Mouse (Mus musculus) neural tube, embryonic 14.5 days (tissue): ENCODE measurements around the gene Arhgap30. TPM values are rescaled to one million over a fixed set of nuclear protein-coding genes. Genes with fewer than 3 reads are reported as not detected.

Experiments used
- ATAC-seq: fragments of 200-750 bp; cut with Nextera tagmentation; 2 replicates; pipeline ENCODE4 v1.8.0; 2017; ENCODE audit warnings: low read depth, mild to moderate bottlenecking, moderate TSS enrichment, moderate library complexity
- H3K27ac ChIP-seq: fragments of 300-500 bp; sonication (generic); 2 replicates; pipeline ENCODE4 v1.5.1; 2014; ENCODE audit warnings: low read depth, mild to moderate bottlenecking, control low read depth, low read length, moderate library complexity, mixed read lengths
- H3K27me3 ChIP-seq: fragments of 300-500 bp; sonication (generic); 2 replicates; pipeline ENCODE4 v1.6.1; 2014; ENCODE audit warnings: low read length; ENCODE audit not compliant: control insufficient read depth, insufficient read depth
- H3K36me3 ChIP-seq: fragments of 300-500 bp; sonication (generic); 2 replicates; pipeline ENCODE4 v1.6.1; 2014; ENCODE audit warnings: low read length, mixed read lengths; ENCODE audit not compliant: control insufficient read depth, insufficient read depth
- H3K4me1 ChIP-seq: fragments of 300-500 bp; sonication (generic); 2 replicates; pipeline ENCODE4 v1.6.1; 2014; ENCODE audit warnings: low read length; ENCODE audit not compliant: control insufficient read depth, insufficient read depth
- H3K4me2 ChIP-seq: fragments of 300-500 bp; sonication (generic); 2 replicates; pipeline ENCODE4 v1.6.1; 2014; ENCODE audit warnings: mild to moderate bottlenecking, low read depth, low read length, control low read depth
- H3K4me3 ChIP-seq: fragments of 300-500 bp; sonication (generic); 2 replicates; pipeline ENCODE4 v1.5.1; 2014; ENCODE audit warnings: low read depth, low read length, control low read depth, mixed read lengths
- H3K9ac ChIP-seq: fragments of 300-500 bp; sonication (generic); replicated peaks from 2 replicates; pipeline ENCODE4 v1.6.1; 2014; ENCODE audit warnings: low read depth, mild to moderate bottlenecking, control low read depth, low read length, mixed read lengths
- H3K9me3 ChIP-seq: fragments of 300-500 bp; sonication (generic); 2 replicates; pipeline ENCODE4 v1.6.1; 2016; ENCODE audit warnings: low read length; ENCODE audit not compliant: control insufficient read depth
- WGBS: fragments of 180-500 bp; shearing (Covaris S2); extraction: QIAGEN DNeasy Blood & Tissue Kit; methylation state at CpG from one replicate; pipeline ENCODE4 v1.1.7; 2014; 5-methylcytosine and 5-hydroxymethylcytosine counted together
- polyA plus RNA-seq: library from polyadenylated mRNA; unstranded; fragments of >200 nt; fragmentation: Nextera tagmentation; extraction: Ambion mirVana; gene quantifications from 2 replicates; pipeline ENCODE4 v1.2.1, GENCODE M21; 2014

Gene Arhgap30
- polyA plus RNA-seq, 1 experiment from 2014 or later: 0.25 TPM

DNA sequence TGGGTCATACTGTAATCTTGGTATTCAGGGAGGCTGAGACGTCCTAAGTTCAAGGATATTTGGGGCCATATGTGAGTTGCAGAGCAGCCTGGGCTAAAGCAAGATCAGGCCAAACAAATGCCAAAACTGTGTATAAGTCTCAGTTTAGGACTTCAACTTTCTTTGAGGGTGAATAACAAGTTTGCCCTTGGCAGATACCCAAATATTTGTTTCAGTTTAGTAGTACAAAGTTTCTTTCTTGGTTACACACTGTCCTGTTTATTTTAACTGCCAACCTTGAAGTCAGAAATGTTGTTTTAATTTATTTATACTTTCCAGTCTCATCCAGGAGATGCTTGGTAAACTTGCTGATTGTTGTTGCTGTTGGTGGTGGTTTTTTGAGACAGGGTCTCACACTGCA is 47.2 kb downstream of the Arhgap30 start:
- Histone ChIP-seq H3K36me3 (no peaks in the 10 kb centered on the region), H3K4me2 (no peak overlapping the region), H3K4me1 (no peaks in the 10 kb centered on the region), H3K4me3 (no peak overlapping the region), H3K9ac (no peak overlapping the region), H3K27ac (no peak overlapping the region), H3K9me3 (no peaks in the 10 kb centered on the region), H3K27me3 (peaks cover 17% of the 10 kb centered on the region; the same call in 1 of the 2 replicates)
- 46% methylated on average over 1 of the region's 1 CpGs for WGBS
- ATAC-seq: no peak

DNA sequence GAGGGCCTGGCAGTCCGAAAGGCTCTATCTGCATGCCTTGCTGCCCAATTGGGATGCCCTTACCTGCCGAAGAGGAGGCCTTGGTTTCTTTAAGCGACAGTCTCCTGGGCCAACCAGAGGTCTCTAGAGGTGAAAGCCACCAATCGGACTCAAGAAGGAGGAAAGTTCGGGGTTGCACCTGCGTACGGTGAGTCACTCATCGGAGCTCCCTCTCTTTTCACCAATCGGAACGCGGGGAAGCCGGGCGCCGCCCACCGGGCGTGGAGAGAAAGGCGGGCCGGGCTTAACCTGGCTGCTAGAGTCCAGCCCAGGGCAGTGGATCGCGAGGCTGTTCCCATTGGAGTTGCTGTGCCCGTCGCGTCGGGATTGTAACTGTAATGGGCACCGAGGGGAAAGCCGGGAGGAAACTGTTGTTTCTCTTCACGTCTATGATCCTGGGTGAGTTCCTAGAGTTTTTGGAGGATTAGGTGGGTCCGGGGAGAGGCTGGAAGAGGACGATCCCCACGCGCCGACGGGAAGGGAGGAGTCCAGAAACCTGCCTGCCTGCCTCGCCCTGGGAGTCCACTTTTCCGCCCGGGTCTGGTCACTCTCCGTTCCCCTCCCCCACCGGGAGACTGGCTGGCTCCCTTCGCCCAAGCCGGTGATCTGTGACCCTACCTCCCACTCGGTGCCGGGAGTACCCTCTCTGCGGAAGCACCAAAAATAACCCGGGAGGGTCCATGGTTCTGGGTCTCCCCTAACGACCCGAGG is 48.7 kb downstream of the Arhgap30 start, which contains the start of gene F11r:
TSS of gene F11r (plus strand) at position 272 of the 750 bp plus-strand sequence.
- Histone ChIP-seq H3K4me3 (peak within 1 kb of the TSS; percentile 28), H3K9ac (no peak within 1 kb of the TSS), H3K9me3 (no peaks in the 10 kb centered on the region), H3K4me1 (no peaks in the 10 kb centered on the region), H3K4me2 (peak within 1 kb of the TSS; percentile 38), H3K27ac (no peak within 1 kb of the TSS), H3K27me3 (peaks cover 17% of the 10 kb centered on the region; the same call in 1 of the 2 replicates), H3K36me3 (no peaks in the 10 kb centered on the region)
- peak; percentile 42 for ATAC-seq
- 1% methylated on average over 46 of the region's 46 CpGs for WGBS

DNA sequence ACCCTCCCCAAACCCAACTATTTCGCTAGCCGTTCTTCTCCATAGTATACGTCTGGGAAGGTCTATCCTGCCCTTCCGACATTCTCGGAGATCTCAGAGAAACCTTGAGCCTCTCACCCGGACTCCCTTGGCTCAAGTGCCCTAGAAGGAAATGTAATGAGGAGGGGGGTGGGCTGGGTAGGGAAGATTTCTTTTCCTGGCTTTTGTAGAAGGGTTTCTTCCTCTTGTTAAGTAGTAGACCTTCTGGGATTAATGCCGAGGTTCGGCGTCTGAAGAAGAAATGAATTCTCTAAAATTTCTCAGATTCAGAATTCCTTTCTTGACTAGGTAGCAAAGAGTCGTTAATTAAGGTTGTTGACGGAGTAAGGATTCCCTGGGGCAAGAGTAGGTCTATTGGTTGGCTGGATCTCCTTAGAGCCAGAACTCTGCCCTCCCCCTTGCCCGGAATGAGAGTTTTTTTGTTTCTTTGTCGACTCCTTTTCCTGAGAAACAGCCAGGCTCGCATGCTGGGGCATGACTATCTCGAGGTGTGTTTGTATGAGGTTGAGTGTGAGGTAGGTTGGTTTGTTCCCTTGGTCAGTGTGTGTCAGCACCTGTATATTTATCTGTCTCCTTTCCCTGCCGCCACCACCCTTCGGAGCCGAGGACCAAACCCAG is 49.4 kb downstream of the Arhgap30 start:
- Histone ChIP-seq H3K27ac (no peak overlapping the region), H3K4me1 (no peaks in the 10 kb centered on the region), H3K4me3 (peak overlapping the region; percentile 28), H3K27me3 (peaks cover 17% of the 10 kb centered on the region; the same call in 1 of the 2 replicates), H3K36me3 (no peaks in the 10 kb centered on the region), H3K4me2 (peak overlapping the region; percentile 38), H3K9me3 (no peaks in the 10 kb centered on the region), H3K9ac (no peak overlapping the region)
- WGBS: 2% methylated on average over 18 of the region's 18 CpGs
- ATAC-seq: no peak; the same call in 1 of the 2 replicates

DNA sequence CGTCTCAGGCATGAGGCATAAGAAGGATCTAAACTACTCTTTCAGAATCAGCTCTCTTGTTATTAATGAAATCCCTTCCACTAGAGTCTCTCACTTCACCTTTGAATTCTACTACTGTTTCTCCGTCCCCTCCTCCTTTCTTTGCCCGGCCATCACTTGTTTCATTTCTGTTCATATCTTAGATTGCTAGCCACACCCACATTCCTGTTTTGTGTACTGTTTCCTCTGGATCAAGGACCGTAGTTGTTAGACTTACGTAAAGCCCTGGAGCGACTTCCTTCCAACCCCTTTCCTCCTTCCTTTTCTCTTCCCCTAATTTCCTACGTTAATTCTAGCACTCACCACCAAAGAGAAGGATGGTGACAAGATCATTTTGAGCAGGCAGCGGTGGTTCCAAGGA is 50.3 kb downstream of the Arhgap30 start:
- Histone ChIP-seq H3K9ac (no peak overlapping the region), H3K4me3 (no peak overlapping the region), H3K4me1 (no peaks in the 10 kb centered on the region), H3K27me3 (peaks cover 17% of the 10 kb centered on the region; the same call in 1 of the 2 replicates), H3K36me3 (no peaks in the 10 kb centered on the region), H3K4me2 (peak overlapping the region; percentile 26; the same call in 1 of the 2 replicates), H3K9me3 (no peaks in the 10 kb centered on the region), H3K27ac (no peak overlapping the region)
- no peak for ATAC-seq
- WGBS: 34% methylated on average over 8 of the region's 8 CpGs

DNA sequence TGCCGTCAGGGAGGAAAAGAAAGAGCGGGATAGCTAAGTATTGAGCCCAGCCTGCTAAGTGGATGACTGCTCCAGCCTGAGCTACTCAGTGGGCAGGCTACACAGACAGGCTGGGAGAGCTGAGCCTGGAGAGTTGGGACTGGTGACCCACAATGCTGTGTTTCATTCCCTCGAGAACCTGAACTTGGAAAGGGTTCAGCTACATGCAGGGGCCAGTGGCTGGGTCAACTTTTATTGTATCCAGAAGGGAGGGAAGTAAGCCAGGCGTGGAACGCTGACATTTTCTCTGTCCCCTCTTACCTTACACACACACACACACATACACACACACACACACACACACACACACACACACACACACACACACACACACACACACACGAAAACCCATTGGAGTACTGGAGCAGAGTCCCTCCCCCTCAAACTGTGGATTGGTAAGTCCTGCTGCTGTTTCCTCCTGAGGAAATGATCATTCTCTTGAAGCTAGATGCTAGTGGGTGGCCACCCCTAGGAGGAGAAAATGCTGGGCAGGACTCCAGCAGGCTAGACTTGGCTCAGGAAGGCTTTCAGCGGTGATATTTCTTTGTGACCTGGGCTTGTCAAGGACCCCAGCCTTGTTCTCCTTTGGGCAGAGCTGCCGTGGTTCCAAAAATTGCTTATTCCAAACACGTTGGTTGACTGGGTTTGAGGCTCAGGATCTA is 51.4 kb downstream of the Arhgap30 start:
- Histone ChIP-seq H3K27me3 (peaks cover 17% of the 10 kb centered on the region; the same call in 1 of the 2 replicates), H3K4me3 (no peak overlapping the region), H3K9ac (no peak overlapping the region), H3K4me2 (peak overlapping the region; percentile 26), H3K4me1 (no peaks in the 10 kb centered on the region), H3K27ac (peak overlapping the region; percentile 29; the same call in 1 of the 2 replicates), H3K9me3 (no peaks in the 10 kb centered on the region), H3K36me3 (no peaks in the 10 kb centered on the region)
- peak; percentile 63; the same call in 1 of the 2 replicates for ATAC-seq
- 44% methylated on average over 9 of the region's 9 CpGs for WGBS

DNA sequence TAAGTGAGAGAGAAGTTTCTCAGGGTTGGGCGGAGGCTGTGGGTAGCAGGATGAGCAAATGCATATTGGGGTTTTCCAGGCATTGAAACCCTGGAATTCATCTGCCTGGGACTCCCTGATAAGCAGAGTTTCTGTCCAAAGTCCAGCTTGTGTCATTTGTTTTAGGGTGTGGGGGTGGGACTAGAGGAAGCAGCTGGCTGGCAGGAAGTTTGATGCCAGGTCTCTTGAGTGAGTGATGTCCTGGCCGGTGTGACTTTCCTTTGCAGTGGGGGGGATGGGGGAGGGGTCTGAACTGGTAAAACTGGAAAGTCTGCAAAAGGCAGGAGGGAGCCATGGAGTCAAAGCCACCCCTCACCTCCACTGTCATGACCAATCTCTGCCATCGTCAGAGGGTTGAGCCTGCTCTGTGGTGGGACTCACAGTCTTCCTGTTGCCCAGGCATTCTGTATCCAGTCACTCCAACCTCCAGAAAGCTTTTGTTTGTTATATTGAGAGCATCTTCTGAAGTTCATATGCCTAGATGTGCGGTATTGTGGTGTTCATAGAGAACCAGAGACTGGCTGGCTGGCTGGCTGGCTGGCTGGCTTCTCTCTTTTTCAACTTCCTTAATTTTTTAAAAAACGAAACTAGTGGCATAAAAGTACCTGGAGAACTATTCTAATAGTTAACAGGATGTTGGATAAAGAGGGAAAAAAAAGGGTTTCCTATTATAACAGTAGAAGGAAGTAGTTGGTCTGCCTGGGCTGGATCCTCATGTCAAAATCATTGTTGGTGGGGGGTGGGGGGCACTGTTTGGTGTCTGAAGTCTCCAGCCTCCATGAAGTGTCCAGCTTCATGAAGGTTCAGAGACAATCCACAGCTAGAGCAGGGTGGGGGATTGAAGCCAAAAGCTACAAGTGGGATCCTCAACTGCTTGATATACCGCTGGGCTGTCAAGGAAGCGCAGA is 53.0 kb downstream of the Arhgap30 start:
- H3K27ac ChIP-seq: no peak overlapping the region
- no peak overlapping the region for H3K4me3 ChIP-seq
- H3K9ac ChIP-seq: no peak overlapping the region
- H3K4me2 ChIP-seq: no peak overlapping the region
- H3K27me3 ChIP-seq: peaks cover 13% of the 10 kb centered on the region; the same call in 1 of the 2 replicates
- WGBS: 64% methylated on average over 7 of the region's 7 CpGs
- H3K4me1 ChIP-seq: no peaks in the 10 kb centered on the region
- ATAC-seq: no peak
- H3K9me3 ChIP-seq: no peaks in the 10 kb centered on the region
- no peaks in the 10 kb centered on the region for H3K36me3 ChIP-seq

- Histone ChIP-seq H3K4me2 (no peak overlapping the region), H3K9me3 (no peaks in the 10 kb centered on the region), H3K36me3 (no peaks in the 10 kb centered on the region), H3K27me3 (peaks cover 7% of the 10 kb centered on the region; the same call in 1 of the 2 replicates), H3K27ac (no peak overlapping the region), H3K4me3 (no peak overlapping the region), H3K4me1 (no peaks in the 10 kb centered on the region), H3K9ac (no peak overlapping the region)
- 69% methylated on average over 8 of the region's 8 CpGs for WGBS
- ATAC-seq: no peak
Observed at GRCm38 (mm10) chr1:171442413-171442760, 53.6 kb downstream of the Arhgap30 start.

DNA sequence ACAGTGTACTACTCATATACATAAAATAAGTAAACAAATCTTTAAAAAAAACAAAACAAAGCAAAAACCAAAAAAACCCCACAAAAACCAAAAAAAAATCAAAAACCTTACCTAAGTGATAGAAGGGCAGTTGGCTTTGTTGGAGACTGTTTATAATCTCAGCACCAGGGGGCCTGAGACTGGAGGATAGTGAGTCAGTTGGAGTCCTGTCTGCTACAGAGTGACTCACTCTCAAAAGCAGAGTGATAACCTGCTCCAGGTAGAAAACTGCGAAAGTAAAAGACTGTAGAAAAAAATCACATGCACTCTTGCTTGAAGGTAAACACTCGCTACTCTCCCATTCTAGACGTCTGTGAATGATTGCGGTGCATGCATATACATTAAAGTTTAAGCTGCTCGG is 56.3 kb downstream of the Arhgap30 start:
- no peaks in the 10 kb centered on the region for H3K36me3 ChIP-seq
- H3K27me3 ChIP-seq: no peaks in the 10 kb centered on the region
- no peak overlapping the region for H3K4me3 ChIP-seq
- no peak overlapping the region for H3K27ac ChIP-seq
- no peak overlapping the region for H3K4me2 ChIP-seq
- 88% methylated on average over 5 of the region's 5 CpGs for WGBS
- H3K9ac ChIP-seq: no peak overlapping the region
- H3K9me3 ChIP-seq: no peaks in the 10 kb centered on the region
- no peaks in the 10 kb centered on the region for H3K4me1 ChIP-seq
- ATAC-seq: no peak
